Mouse (Mus musculus): Measurements from ENCODE around the gene Spn.

- TF ChIP-seq CTCF (IDR thresholded peaks at IDR 0.05; ENCODE audit: insufficient read depth, low read length) (no peak), POLR2A (IDR thresholded peaks at IDR 0.05; ENCODE audit: borderline replicate concordance, extremely low read depth, low read depth, low read length) (no peak)
Observed at GRCm38 (mm10) chr7:127102148-127102547, 35.5 kb downstream of the Spn start.
